Mouse (Mus musculus): Measurements from ENCODE around the gene C77080.

DNA sequence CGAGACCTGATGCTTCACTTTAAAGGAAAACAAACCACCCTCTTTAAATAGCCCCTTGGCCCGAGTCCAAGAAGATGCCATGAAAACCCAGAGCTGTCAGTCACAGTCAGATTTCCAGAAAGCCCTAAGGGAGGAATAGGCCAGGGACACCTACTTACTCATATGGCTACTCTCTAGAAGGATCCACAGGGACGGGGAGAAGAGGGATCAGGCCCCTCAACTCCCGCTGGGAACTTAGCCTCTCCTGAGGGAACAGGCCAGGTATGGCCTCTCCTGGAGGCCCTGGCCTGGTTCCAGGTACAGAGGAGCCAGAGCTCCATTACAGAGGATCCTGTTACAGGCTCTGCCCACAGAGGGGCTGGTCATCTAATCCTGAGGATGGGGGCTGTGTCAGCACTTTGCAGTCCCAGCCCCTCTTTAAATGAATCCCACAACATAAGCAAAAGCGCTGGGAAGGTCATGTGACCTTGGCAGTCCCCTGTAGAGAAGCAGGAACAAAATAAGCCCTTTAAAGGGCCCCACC is 34.7 kb downstream of the C77080 start:
- TF ChIP-seq CTCF (IDR thresholded peaks at IDR 0.05; ENCODE audit: low read depth) (no peak), EP300 (IDR thresholded peaks at IDR 0.05; ENCODE audit: low read depth) (no peak)
